Mouse (Mus musculus): Measurements from ENCODE around the gene Etnppl. TPM values are rescaled to one million over a fixed set of nuclear protein-coding genes. Genes with fewer than 3 reads are reported as not detected.

Etnppl gene
- polyA plus RNA-seq, 2 experiments: 0.03 TPM; not detected in 1

DNA sequence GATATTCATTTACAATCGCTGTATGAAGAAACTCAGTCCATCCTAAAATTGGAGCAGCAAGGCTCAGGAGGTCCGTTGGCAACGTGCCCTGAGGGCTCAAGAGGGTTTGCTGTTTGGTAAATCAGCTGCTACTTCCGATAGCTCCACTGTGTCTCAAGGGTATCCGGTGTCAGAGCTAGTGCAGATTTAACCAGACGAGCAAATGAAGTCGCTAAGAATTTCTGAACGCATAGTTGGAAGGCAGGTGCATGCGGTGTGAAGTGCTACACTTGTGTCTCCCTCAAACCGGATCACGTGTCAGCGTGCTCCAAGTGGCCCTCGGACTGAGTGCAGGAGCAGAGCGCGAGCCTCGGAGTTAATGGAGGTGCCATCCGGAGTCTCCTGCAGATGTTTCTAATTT lies 37.7 kb upstream of the Etnppl start:
- DNase-seq (ENCODE audit: low read depth in 3 of 3, low spot score in 3 of 3) (no peak), ATAC-seq (ENCODE audit: insufficient read depth) (no peak)
- WGBS (ENCODE audit: insufficient replicate concordance): 70% methylated on average over 17 of the region's 17 CpGs
- no peak for TF ChIP-seq CTCF (IDR thresholded peaks at IDR 0.05; ENCODE audit: low read depth)
- no peak for TF ChIP-seq EP300 (IDR thresholded peaks at IDR 0.05; ENCODE audit: low read depth)
- H3K4me3 ChIP-seq (ENCODE audit: insufficient read depth in 1 of 2, low read depth in 2 of 2, low read length in 2 of 2): no peak overlapping the region
- H3K4me2 ChIP-seq (ENCODE audit: low read depth): no peak overlapping the region
- H3K4me1 ChIP-seq (replicated peaks; ENCODE audit: control insufficient read depth in 2 of 2, insufficient read depth in 2 of 2, low read length in 1 of 2): no peaks in the 10 kb centered on the region
- H3K27me3 ChIP-seq (ENCODE audit: control insufficient read depth, insufficient read depth, low read length): no peaks in the 10 kb centered on the region
- no peaks in the 10 kb centered on the region for H3K36me3 ChIP-seq (replicated peaks; ENCODE audit: control insufficient read depth, insufficient read depth, low read depth)
- no peak overlapping the region for H3K9ac ChIP-seq (replicated peaks)
- no peak overlapping the region for H3K27ac ChIP-seq
- no peaks in the 10 kb centered on the region for H3K9me3 ChIP-seq (ENCODE audit: control insufficient read depth, low read length)

DNA sequence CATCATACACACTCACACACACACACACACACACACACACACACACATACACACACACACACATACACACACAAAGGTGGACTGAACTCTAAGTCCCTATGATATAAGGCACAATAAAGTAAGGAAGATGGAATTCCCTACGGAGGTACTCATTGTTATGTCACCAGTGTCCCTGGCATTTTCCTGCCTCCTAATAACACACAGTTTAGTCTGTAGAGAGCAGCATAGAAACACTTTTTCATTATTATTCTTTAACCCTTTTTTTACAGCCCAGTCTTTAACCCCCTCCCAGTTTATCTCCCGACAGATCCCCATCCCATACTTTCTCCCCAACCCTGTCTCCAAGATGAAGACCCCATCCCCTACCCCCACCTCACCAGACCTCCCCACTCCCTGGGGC lies 35.7 kb upstream of the Etnppl start:
- H3K36me3 ChIP-seq (replicated peaks; ENCODE audit: control insufficient read depth, insufficient read depth, low read depth): no peaks in the 10 kb centered on the region
- ATAC-seq (ENCODE audit: insufficient read depth) (no peak), DNase-seq (ENCODE audit: low read depth in 3 of 3, low spot score in 3 of 3) (no peak)
- H3K4me1 ChIP-seq (replicated peaks; ENCODE audit: control insufficient read depth in 2 of 2, insufficient read depth in 2 of 2, low read length in 1 of 2): no peaks in the 10 kb centered on the region
- no peaks in the 10 kb centered on the region for H3K27me3 ChIP-seq (ENCODE audit: control insufficient read depth, insufficient read depth, low read length)
- H3K9ac ChIP-seq (replicated peaks): no peak overlapping the region
- no peak for TF ChIP-seq EP300 (IDR thresholded peaks at IDR 0.05; ENCODE audit: low read depth)
- H3K4me2 ChIP-seq (ENCODE audit: low read depth): no peak overlapping the region
- H3K27ac ChIP-seq: no peak overlapping the region
- WGBS (ENCODE audit: insufficient replicate concordance): 51% methylated on average over 2 of the region's 2 CpGs
- H3K4me3 ChIP-seq (ENCODE audit: insufficient read depth in 1 of 2, low read depth in 2 of 2, low read length in 2 of 2): no peak overlapping the region
- H3K9me3 ChIP-seq (ENCODE audit: control insufficient read depth, low read length): no peaks in the 10 kb centered on the region

DNA sequence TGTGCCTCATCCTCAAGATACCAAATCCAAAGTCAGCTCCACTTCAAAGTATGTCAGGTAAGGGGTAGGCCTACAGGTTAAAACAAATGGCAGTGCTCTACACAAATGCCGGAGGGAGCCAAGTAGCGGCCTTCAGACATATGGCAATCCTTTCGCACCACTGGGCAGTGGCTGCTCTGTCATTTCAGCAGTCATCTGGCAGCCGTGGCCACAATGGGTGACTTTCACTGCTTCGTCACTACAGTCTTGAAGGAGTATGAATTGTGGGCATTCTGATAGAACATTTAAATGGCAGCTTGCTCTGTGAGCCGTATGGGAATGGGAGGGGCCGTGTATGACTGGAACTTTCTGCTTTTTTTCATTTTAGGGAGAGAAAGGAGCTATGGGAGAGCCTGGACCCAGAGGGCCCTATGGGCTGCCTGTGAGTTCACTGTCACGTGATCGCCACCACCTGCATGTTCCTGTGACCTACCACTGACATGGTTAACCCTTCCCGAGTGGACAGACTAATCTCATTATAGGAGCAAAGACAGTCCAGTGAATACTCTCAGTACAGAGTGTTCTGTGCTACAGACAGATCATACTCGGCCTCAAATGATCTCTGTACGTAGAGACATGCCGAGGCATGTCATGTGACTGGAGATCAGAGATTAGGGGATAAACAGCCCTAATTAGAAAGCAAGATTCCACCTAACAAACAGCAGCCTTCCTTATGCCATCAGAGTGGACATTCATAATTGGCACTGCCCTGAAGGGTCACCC lies 34.2 kb upstream of the Etnppl start:
- Histone ChIP-seq H3K27ac (no peak overlapping the region), H3K27me3 (ENCODE audit: control insufficient read depth, insufficient read depth, low read length) (no peaks in the 10 kb centered on the region), H3K36me3 (replicated peaks; ENCODE audit: control insufficient read depth, insufficient read depth, low read depth) (no peaks in the 10 kb centered on the region), H3K4me1 (replicated peaks; ENCODE audit: control insufficient read depth in 2 of 2, insufficient read depth in 2 of 2, low read length in 1 of 2) (no peaks in the 10 kb centered on the region), H3K4me2 (ENCODE audit: low read depth) (no peak overlapping the region), H3K9me3 (ENCODE audit: control insufficient read depth, low read length) (no peaks in the 10 kb centered on the region), H3K9ac (replicated peaks) (no peak overlapping the region), H3K4me3 (ENCODE audit: insufficient read depth in 1 of 2, low read depth in 2 of 2, low read length in 2 of 2) (no peak overlapping the region)
- TF ChIP-seq EP300 (IDR thresholded peaks at IDR 0.05; ENCODE audit: low read depth) (no peak), CTCF (IDR thresholded peaks at IDR 0.05; ENCODE audit: low read depth) (no peak)
- 62% methylated on average over 13 of the region's 13 CpGs for WGBS (ENCODE audit: insufficient replicate concordance)
- DNase-seq (ENCODE audit: low read depth in 3 of 3, low spot score in 3 of 3): no peak
- ATAC-seq (ENCODE audit: insufficient read depth): no peak

DNA sequence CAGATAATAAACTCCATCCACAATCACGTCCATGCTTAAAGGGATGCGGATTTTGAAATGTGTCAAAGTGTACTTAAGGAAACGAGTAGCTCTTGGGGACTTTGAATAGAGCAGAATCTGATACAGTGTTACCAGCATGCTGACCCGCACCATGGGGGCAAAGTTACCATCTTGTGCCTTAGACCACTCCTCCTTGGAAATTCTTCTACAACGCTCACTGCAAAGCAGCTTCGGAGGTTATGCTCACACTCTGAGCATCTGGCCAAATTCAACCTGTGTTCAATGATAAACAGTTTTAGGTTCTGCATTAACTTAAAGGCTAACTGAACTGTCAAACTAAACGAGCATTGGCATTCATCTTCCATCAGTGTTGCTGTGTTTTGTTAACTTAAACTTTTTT lies 33.2 kb upstream of the Etnppl start:
- H3K9ac ChIP-seq (replicated peaks): no peak overlapping the region
- H3K4me1 ChIP-seq (replicated peaks; ENCODE audit: control insufficient read depth in 2 of 2, insufficient read depth in 2 of 2, low read length in 1 of 2): no peaks in the 10 kb centered on the region
- no peak for ATAC-seq (ENCODE audit: insufficient read depth)
- TF ChIP-seq CTCF (IDR thresholded peaks at IDR 0.05; ENCODE audit: low read depth) (no peak), EP300 (IDR thresholded peaks at IDR 0.05; ENCODE audit: low read depth) (no peak)
- H3K9me3 ChIP-seq (ENCODE audit: control insufficient read depth, low read length): no peaks in the 10 kb centered on the region
- no peaks in the 10 kb centered on the region for H3K36me3 ChIP-seq (replicated peaks; ENCODE audit: control insufficient read depth, insufficient read depth, low read depth)
- H3K27ac ChIP-seq: no peak overlapping the region
- H3K4me2 ChIP-seq (ENCODE audit: low read depth): no peak overlapping the region
- WGBS (ENCODE audit: insufficient replicate concordance): 63% methylated on average over 7 of the region's 7 CpGs
- no peak overlapping the region for H3K4me3 ChIP-seq (ENCODE audit: insufficient read depth in 1 of 2, low read depth in 2 of 2, low read length in 2 of 2)
- H3K27me3 ChIP-seq (ENCODE audit: control insufficient read depth, insufficient read depth, low read length): no peaks in the 10 kb centered on the region
- no peak for DNase-seq (ENCODE audit: low read depth in 3 of 3, low spot score in 3 of 3)

GRCm38 (mm10) chr3:130595050-130595449 lies 22.2 kb upstream of the Etnppl start:
- TF ChIP-seq CTCF (IDR thresholded peaks at IDR 0.05; ENCODE audit: low read depth): no peak
- no peak for TF ChIP-seq EP300 (IDR thresholded peaks at IDR 0.05; ENCODE audit: low read depth)
- H3K4me1 ChIP-seq (replicated peaks; ENCODE audit: control insufficient read depth in 2 of 2, insufficient read depth in 2 of 2, low read length in 1 of 2): 0 out of 4 replicates have a peak, but pooled peaks cover 0 to 2% of the 10 kb centered on the region in 2 experiments
- ATAC-seq (ENCODE audit: insufficient read depth) (no peak), DNase-seq (ENCODE audit: low read depth in 3 of 3, low spot score in 3 of 3) (no peak)
- H3K27ac ChIP-seq: no peak overlapping the region
- WGBS (ENCODE audit: insufficient replicate concordance): 37% methylated on average over 8 of the region's 8 CpGs
- H3K36me3 ChIP-seq (replicated peaks; ENCODE audit: control insufficient read depth, insufficient read depth, low read depth): no peaks in the 10 kb centered on the region
- no peak overlapping the region for H3K9ac ChIP-seq (replicated peaks)
- no peaks in the 10 kb centered on the region for H3K9me3 ChIP-seq (ENCODE audit: control insufficient read depth, low read length)
- H3K4me2 ChIP-seq (ENCODE audit: low read depth): no peak overlapping the region
- H3K4me3 ChIP-seq (ENCODE audit: insufficient read depth in 1 of 2, low read depth in 2 of 2, low read length in 2 of 2): no peak overlapping the region
- no peaks in the 10 kb centered on the region for H3K27me3 ChIP-seq (ENCODE audit: control insufficient read depth, insufficient read depth, low read length)
